Mouse (Mus musculus) limb, embryonic 11.5 days (tissue): ENCODE measurements around the gene Tle4. TPM values are rescaled to one million over a fixed set of nuclear protein-coding genes. Genes with fewer than 3 reads are reported as not detected.

Experiments used
- ATAC-seq: fragments of 200-750 bp; cut with Nextera tagmentation; 2 replicates; pipeline ENCODE4 v1.8.0; 2017; ENCODE audit warnings: low read depth; ENCODE audit not compliant: insufficient number of reproducible peaks, low FRiP score, low TSS enrichment
- DNase-seq: peaks from one replicate; pipeline ENCODE4 v3.0.0-alpha.2; 2015; ENCODE audit warnings: low spot score
- H3K27ac ChIP-seq: fragments of 300-500 bp; sonication (generic); replicated peaks from 2 replicates; pipeline ENCODE4 v1.5.1; 2014; ENCODE audit warnings: low read depth, mild to moderate bottlenecking, low read length
- H3K27me3 ChIP-seq: fragments of 300-500 bp; sonication (generic); 2 replicates; pipeline ENCODE4 v1.6.1; 2014; ENCODE audit warnings: mild to moderate bottlenecking, low read length, mixed read lengths; ENCODE audit not compliant: control insufficient read depth, insufficient read depth
- H3K36me3 ChIP-seq: fragments of 300-500 bp; sonication (generic); 2 replicates; pipeline ENCODE4 v1.6.1; 2014; ENCODE audit warnings: mild to moderate bottlenecking, low read length, moderate library complexity, mixed read lengths; ENCODE audit not compliant: control insufficient read depth, insufficient read depth
- H3K4me1 ChIP-seq: fragments of 300-500 bp; sonication (generic); 2 replicates; pipeline ENCODE4 v1.6.1; 2014; ENCODE audit warnings: low read length, mixed read lengths; ENCODE audit not compliant: control insufficient read depth, insufficient read depth
- H3K4me2 ChIP-seq: fragments of 300-500 bp; sonication (generic); 2 replicates; pipeline ENCODE4 v1.6.1; 2014; ENCODE audit warnings: low read depth, mild to moderate bottlenecking, moderate library complexity; ENCODE audit not compliant: severe bottlenecking
- H3K4me3 ChIP-seq: fragments of 300-500 bp; sonication (generic); 2 replicates; pipeline ENCODE4 v1.5.1; 2014; ENCODE audit warnings: low read depth, low read length
- H3K9ac ChIP-seq: fragments of 300-500 bp; sonication (generic); 2 replicates; pipeline ENCODE4 v1.6.1; 2014; ENCODE audit warnings: mild to moderate bottlenecking, low read length
- H3K9me3 ChIP-seq: fragments of 300-500 bp; sonication (generic); 2 replicates; pipeline ENCODE4 v1.6.1; 2016; ENCODE audit warnings: low read length; ENCODE audit not compliant: control insufficient read depth
- WGBS: fragments of 180-500 bp; shearing (Covaris S2); extraction: QIAGEN DNeasy Blood & Tissue Kit; methylation state at CpG from one replicate; pipeline ENCODE4 v1.1.7; 2014; 5-methylcytosine and 5-hydroxymethylcytosine counted together
- polyA plus RNA-seq: library from polyadenylated mRNA; unstranded; fragments of >200 nt; fragmentation: Nextera tagmentation; extraction: Ambion mirVana; gene quantifications from 2 replicates; pipeline ENCODE4 v1.2.1, GENCODE M21; 2014

The Tle4 gene
- polyA plus RNA-seq, 1 experiment from 2014 or later: 29.0 TPM

DNA sequence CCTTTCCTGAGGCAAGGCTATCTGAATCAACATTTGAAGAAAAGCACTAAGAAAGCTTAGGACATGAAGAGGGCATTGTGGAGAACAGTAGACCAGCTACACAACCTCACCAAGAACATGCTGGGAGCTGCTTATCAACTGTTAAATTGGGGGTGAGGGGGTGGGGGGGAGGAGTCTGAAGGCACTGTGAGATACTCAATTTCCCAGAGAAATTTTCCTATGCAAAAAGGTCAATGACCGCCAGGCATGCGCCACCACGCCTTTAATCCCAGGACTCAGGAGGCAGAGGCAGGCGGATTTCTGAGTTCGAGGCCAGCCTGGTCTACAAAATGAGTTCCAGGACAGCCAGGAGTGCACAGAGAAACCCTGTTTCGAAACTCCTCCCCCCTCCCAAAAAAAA lies 65.0 kb downstream of the Tle4 start:
- WGBS: over 99% methylated on average over 6 of the region's 6 CpGs
- ATAC-seq (no peak), DNase-seq (no peak)
- Histone ChIP-seq H3K27me3 (no peaks in the 10 kb centered on the region), H3K9me3 (no peaks in the 10 kb centered on the region), H3K4me2 (no peak overlapping the region), H3K9ac (no peak overlapping the region), H3K4me3 (no peak overlapping the region), H3K4me1 (no peaks in the 10 kb centered on the region), H3K27ac (no peak overlapping the region), H3K36me3 (no peaks in the 10 kb centered on the region; the same call in 1 of the 2 replicates)

DNA sequence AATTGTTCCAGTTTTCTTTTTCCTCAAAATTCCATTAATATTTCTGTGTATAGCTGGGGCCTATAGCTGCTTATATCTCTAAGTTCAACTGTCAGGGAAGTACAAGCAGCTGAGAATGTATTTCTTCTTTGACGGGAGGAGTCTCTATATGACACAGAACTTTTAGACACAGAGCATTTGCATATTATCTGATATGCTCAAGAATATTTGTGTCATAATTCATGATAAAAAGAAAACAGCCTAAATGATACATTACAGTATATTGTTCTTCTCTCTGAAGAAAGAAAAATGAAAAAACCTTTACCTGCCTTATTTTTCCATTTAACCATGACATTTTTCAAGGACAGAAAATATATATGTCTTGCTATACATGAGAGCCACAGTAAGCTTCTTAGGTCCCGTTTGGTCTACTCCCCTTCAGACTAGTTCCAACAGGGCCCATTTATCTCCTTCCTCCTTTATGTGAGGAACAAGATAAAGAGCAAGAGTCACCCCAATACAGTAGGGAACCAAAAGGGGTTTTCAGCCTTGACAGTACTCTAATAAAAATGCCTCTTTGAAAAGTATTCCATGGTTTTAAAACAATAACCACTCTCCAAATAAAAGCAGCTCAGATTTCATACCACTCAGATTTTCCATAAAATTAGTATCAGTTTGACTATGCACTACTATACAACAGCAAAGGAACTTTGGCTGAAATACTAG lies 77.6 kb downstream of the Tle4 start:
- ATAC-seq (no peak), DNase-seq (no peak)
- Histone ChIP-seq H3K4me1 (peaks cover 4% of the 10 kb centered on the region; the same call in 1 of the 2 replicates), H3K9ac (no peak overlapping the region), H3K4me2 (no peak overlapping the region), H3K36me3 (peaks cover 2% of the 10 kb centered on the region; the same call in 1 of the 2 replicates), H3K9me3 (no peaks in the 10 kb centered on the region), H3K27me3 (no peaks in the 10 kb centered on the region), H3K4me3 (no peak overlapping the region), H3K27ac (no peak overlapping the region)
- 78% methylated on average over 2 of the region's 2 CpGs for WGBS

DNA sequence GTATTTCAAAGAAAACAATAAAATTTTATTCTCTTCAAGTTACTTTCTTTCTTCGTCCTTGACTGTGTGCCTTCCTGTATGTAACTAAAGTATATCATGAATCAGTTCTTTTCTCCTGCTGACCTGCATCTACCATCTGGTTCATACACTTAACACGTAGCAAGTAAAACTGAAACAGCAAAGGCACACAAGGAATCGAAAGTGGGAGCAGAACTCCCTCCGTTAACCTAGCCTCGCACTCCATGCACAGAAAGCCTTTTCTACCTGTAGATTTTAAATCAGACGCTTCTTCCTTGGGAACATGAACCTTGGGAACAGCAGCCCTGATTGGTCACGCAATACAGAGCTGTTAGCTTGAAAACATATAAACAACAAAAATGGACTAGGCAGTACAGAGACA lies 78.7 kb downstream of the Tle4 start:
- DNase-seq (no peak), ATAC-seq (no peak)
- Histone ChIP-seq H3K4me1 (peaks cover 8% of the 10 kb centered on the region), H3K27me3 (no peaks in the 10 kb centered on the region), H3K4me3 (no peak overlapping the region), H3K9ac (no peak overlapping the region), H3K9me3 (no peaks in the 10 kb centered on the region), H3K27ac (no peak overlapping the region), H3K36me3 (peaks cover 2% of the 10 kb centered on the region; the same call in 1 of the 2 replicates), H3K4me2 (no peak overlapping the region)
- 89% methylated on average over 7 of the region's 7 CpGs for WGBS

DNA sequence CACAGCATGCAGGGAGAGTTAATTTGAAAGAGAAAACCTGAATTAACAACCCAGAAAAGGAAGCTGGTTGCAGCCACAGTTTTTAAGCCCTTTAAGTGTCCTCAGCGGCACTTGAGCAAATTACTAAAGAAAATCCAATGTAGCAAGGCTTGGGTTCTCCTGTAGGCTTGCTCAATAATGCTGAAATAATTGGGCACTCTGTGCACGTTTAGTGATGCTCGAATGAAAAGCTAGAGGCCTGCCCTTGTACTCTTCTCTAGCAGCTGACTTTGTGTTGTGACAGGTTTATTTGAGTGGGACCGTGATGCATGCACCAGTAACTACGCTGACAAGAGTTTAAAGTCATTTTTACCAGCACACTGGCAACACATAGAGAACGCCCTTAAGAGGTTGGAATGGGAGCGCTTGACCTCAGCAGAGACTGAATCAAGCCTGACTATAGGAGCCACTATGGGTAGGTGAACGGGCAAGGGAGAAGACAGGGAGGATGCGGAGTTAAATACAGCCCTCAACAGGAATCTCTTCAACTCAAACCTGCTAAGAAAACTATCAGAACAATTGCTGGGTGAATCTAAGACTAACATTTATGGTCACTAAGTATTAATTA lies 79.3 kb downstream of the Tle4 start:
- 56% methylated on average over 9 of the region's 9 CpGs for WGBS
- DNase-seq (no peak), ATAC-seq (no peak)
- Histone ChIP-seq H3K27me3 (no peaks in the 10 kb centered on the region), H3K9me3 (no peaks in the 10 kb centered on the region), H3K4me2 (no peak overlapping the region), H3K27ac (no peak overlapping the region), H3K36me3 (peaks cover 2% of the 10 kb centered on the region; the same call in 1 of the 2 replicates), H3K9ac (no peak overlapping the region), H3K4me3 (no peak overlapping the region), H3K4me1 (peaks cover 12% of the 10 kb centered on the region)

DNA sequence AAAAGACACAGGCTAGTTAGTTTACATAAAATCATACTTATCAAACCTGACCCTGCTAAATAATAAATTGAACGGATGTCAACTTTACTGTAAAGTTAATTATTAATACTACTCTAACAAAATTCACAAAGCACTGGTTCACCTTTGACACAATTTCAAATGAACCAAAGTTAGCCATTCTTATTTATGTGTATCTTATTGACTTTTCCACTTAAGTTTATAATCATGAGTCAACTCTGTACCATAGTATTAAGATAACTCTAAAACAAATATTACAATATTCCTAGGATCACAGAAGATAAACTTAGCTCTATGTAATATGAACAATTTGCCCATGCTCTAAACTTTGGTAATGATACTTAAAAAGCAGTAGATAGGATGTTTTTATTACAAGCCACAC lies 81.4 kb downstream of the Tle4 start:
- Histone ChIP-seq H3K4me2 (no peak overlapping the region), H3K9ac (no peak overlapping the region), H3K4me3 (no peak overlapping the region), H3K27me3 (no peaks in the 10 kb centered on the region), H3K27ac (no peak overlapping the region), H3K9me3 (no peaks in the 10 kb centered on the region), H3K4me1 (peaks cover 23% of the 10 kb centered on the region), H3K36me3 (peaks cover 4% of the 10 kb centered on the region; the same call in 1 of the 2 replicates)
- no peak for ATAC-seq
- 94% methylated on average over 1 of the region's 1 CpGs for WGBS
- DNase-seq: no peak

DNA sequence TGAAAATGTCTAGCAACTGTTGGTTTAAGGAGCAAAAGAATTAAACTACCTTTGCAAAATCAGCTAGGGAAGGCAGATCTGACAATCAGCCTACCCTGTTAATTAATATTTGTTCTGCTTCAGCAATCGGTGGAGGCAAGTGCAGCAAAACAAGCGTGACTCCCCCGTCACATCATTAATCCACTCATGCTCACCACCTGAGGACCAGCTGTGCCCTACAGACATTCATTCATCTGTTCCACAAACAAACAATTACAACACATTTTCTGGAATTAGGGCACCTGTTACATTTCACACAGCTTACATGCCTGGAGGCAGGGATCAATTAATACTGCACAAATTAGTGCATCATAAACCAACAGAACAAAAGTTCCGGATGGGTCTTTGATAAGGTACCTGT lies 89.0 kb downstream of the Tle4 start:
- 0 out of 2 replicates have a peak, but pooled peaks cover 2% of the 10 kb centered on the region for H3K36me3 ChIP-seq
- 21% methylated on average over 4 of the region's 4 CpGs for WGBS
- H3K9ac ChIP-seq: no peak overlapping the region
- no peak overlapping the region for H3K4me2 ChIP-seq
- no peak overlapping the region for H3K4me3 ChIP-seq
- ATAC-seq: no peak
- peaks cover 13% of the 10 kb centered on the region for H3K4me1 ChIP-seq
- H3K27ac ChIP-seq: no peak overlapping the region
- no peak for DNase-seq
- no peaks in the 10 kb centered on the region for H3K9me3 ChIP-seq
- H3K27me3 ChIP-seq: no peaks in the 10 kb centered on the region

DNA sequence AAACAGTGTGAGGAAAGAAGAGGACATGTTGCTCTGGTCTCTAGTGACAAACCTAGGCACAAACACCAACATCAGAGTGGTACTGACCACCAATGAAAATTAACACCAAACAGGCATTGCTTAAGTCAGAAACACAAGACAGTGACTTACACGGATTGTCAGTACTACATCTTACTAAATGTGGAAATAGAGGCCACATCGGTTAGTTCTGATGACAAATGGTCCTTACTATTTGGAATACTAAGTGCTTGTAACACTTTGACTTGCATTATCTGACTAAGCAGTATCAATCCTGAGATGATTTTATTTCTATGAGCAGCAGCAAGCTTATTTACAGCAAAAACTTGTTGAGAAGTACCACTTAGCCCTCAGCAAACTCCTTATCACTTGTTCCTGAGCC lies 89.9 kb downstream of the Tle4 start:
- no peak overlapping the region for H3K4me3 ChIP-seq
- 0 out of 2 replicates have a peak, but pooled peaks cover 6% of the 10 kb centered on the region for H3K4me1 ChIP-seq
- no peak overlapping the region for H3K27ac ChIP-seq
- H3K36me3 ChIP-seq: no peaks in the 10 kb centered on the region
- DNase-seq (no peak), ATAC-seq (no peak)
- no peaks in the 10 kb centered on the region for H3K9me3 ChIP-seq
- 73% methylated on average over 2 of the region's 2 CpGs for WGBS
- H3K27me3 ChIP-seq: no peaks in the 10 kb centered on the region
- H3K4me2 ChIP-seq: no peak overlapping the region
- no peak overlapping the region for H3K9ac ChIP-seq

DNA sequence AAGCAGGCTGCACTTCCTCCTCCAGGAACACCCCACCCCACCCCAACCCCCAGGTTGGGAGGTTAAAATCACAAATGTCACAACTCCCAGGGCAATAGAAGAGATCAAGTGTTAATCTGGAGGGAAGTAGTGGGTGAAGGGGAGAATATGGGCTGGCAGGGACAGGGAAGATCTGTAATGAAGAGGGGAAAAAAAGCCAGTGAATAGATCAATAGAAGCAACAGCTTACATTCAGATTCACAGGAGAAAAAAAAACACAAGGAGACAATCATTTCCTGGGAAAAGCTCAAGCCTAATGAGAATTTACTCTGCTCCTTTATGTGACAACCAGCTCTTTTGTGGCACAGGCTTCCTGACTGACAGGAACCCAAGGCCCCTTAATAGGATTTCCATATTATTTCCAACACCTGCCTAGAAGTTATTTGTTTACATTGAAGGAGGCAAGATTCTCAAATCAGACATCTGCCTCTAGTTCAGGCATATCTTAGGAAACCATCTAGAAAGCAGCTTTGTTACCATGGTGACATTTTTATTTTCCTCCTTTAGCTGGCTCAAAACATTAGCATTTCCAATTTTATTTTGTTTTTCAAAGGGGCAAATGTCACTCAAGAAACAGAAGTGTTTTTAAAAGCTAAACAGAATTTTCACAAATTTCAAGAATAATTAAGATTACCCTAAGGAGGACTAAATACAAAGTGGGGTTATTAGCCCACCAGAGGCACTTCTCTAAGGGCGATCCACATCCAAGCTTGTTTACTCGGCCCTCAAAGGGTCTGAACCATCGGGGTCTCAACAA lies 90.8 kb downstream of the Tle4 start:
- H3K27ac ChIP-seq: no peak overlapping the region
- H3K4me1 ChIP-seq: 0 out of 2 replicates have a peak, but pooled peaks cover 2% of the 10 kb centered on the region
- no peak overlapping the region for H3K9ac ChIP-seq
- WGBS: 62% methylated on average over 3 of the region's 3 CpGs
- H3K27me3 ChIP-seq: no peaks in the 10 kb centered on the region
- ATAC-seq (no peak), DNase-seq (no peak)
- H3K36me3 ChIP-seq: no peaks in the 10 kb centered on the region
- H3K9me3 ChIP-seq: no peaks in the 10 kb centered on the region
- no peak overlapping the region for H3K4me2 ChIP-seq
- H3K4me3 ChIP-seq: no peak overlapping the region
